ENCODE assay signal across 17 mouse cellular contexts in genomic region chr14:76935453-76935852, GRCm38 (mm10).
"Had no signal": no experiment of that assay in that cellular context is flagged by ENCODE, and none has a peak within 500 bp of the region (broad histone marks: within the 10 kb centered on the region; RNA-seq: fewer than 3 reads in every experiment).

No protein-coding gene starts in this region.

- H3K4me2 ChIP-seq: lung, embryonic 15.5 days; midbrain, embryonic 12.5 days; midbrain, embryonic 15.5 days; neural tube, embryonic 12.5 days; stomach, embryonic 15.5 days had no signal

- H3K36me3 ChIP-seq: lung, embryonic 15.5 days; midbrain, embryonic 12.5 days; midbrain, embryonic 15.5 days; neural tube, embryonic 12.5 days; stomach, embryonic 15.5 days had no signal

- ATAC-seq: liver, postnatal 0 days; lung, postnatal 0 days; midbrain, embryonic 15.5 days had no signal

- H3K4me3 ChIP-seq: lung, embryonic 15.5 days; megakaryocyte, embryonic 14.5 days; midbrain, embryonic 12.5 days; midbrain, embryonic 15.5 days; neural tube, embryonic 12.5 days; stomach, embryonic 15.5 days had no signal

- DNase-seq: liver, postnatal 0 days; lung, adult 2 months; lung, postnatal 14 days; lung, postnatal 36 days; right cerebral cortex, postnatal 14 days; thymus, adult 2 months; thymus, postnatal 25 days; thymus, postnatal 4 days had no signal

- H3K9me3 ChIP-seq: lung, embryonic 15.5 days; megakaryocyte, embryonic 14.5 days; midbrain, embryonic 12.5 days; midbrain, embryonic 15.5 days; neural tube, embryonic 12.5 days; stomach, embryonic 15.5 days had no signal

- H3K27me3 ChIP-seq: lung, embryonic 15.5 days; midbrain, embryonic 12.5 days; midbrain, embryonic 15.5 days; neural tube, embryonic 12.5 days; stomach, embryonic 15.5 days had no signal

- H3K9ac ChIP-seq: liver, postnatal 0 days; lung, embryonic 15.5 days; midbrain, embryonic 12.5 days; midbrain, embryonic 15.5 days; neural tube, embryonic 12.5 days; stomach, embryonic 15.5 days had no signal

- H3K4me1 ChIP-seq: midbrain, embryonic 12.5 days; midbrain, embryonic 15.5 days; neural tube, embryonic 12.5 days; stomach, embryonic 15.5 days had no signal

- H3K27ac ChIP-seq: lung, embryonic 15.5 days; macrophage; midbrain, embryonic 12.5 days; midbrain, embryonic 15.5 days; neural tube, embryonic 12.5 days; stomach, embryonic 15.5 days; stomach, postnatal 0 days had no signal
